Mouse (Mus musculus) erythroblast, embryonic 14.5 days (primary cell): ENCODE data around the gene Ambra1.

Experiments used
- GATA1 ChIP-seq: IDR thresholded peaks from 2 replicates; pipeline ENCODE4 v1.6.1; 2012; ENCODE audit warnings: low read length, inconsistent platforms, mixed read lengths
- TAL1 ChIP-seq: IDR thresholded peaks from 3 replicates; pipeline ENCODE4 v1.6.1; 2012; ENCODE audit warnings: low read length, inconsistent platforms, mixed read lengths

- TF ChIP-seq GATA1 (no peak), TAL1 (no peak)
These were observed 202.3 kb downstream of the Ambra1 start, which contains the start of gene Mdk for GRCm38 (mm10) chr2:91932160-91932711.
